Mouse (Mus musculus) ES-Bruce4 (cell line): ENCODE results near the gene Arntl.

Experiments used
- CTCF ChIP-seq: IDR thresholded peaks from one replicate; pipeline ENCODE4 v1.8.1; 2011; ENCODE audit warnings: low read depth, low read length
- EP300 ChIP-seq: IDR thresholded peaks from 2 replicates; pipeline ENCODE4 v1.6.1; 2011; ENCODE audit warnings: low read depth, low read length; ENCODE audit not compliant: insufficient read depth
- POLR2A ChIP-seq: IDR thresholded peaks from one replicate; pipeline ENCODE4 v1.8.1; 2011; ENCODE audit warnings: low read length; ENCODE audit not compliant: insufficient read depth

DNA sequence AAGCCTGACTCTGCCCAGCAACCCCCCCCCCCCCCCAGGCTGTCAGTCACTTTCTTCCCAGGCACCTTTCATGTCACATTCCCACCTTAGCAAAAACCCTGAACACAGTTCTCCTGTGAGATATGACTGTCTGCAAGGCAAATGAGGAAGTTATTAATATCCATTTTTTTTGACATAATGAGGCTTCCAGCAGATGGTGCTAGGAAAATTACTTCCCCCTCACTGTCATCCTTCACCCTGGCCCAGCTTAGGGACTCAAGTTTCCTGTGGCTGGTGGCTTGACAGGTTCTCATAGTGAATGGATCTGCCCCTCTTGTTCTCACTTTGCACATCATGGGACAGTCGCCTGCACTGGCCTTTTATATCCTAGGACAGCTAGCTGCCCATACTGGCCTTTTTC, 81.9 kb downstream of the Arntl start:
- TF ChIP-seq CTCF (no peak), EP300 (no peak), POLR2A (no peak)
